Mouse (Mus musculus) layer of hippocampus, adult 2 months (tissue): Measurements from ENCODE around the gene Il10. TPM values are rescaled to one million over a fixed set of nuclear protein-coding genes. Genes with fewer than 3 reads are reported as not detected.

Experiments used
- DNase-seq, 2 experiments: peaks; one replicate each; pipeline ENCODE4 v3.0.0; 2022; ENCODE audit warnings: low spot score in 2 of 2
- H3K27ac ChIP-seq: fragments of 200-600 bp; 2 replicates; pipeline ENCODE4 v1.8.1; 2022
- H3K4me3 ChIP-seq: fragments of 200-600 bp; 2 replicates; pipeline ENCODE4 v1.8.1; 2022; ENCODE audit warnings: mild to moderate bottlenecking
- CTCF ChIP-seq: fragments of 200-600 bp; conservative IDR thresholded peaks from 2 replicates; pipeline ENCODE4 v1.8.1; 2022; ENCODE audit warnings: antibody characterized with exemption, mild to moderate bottlenecking, moderate library complexity
- long read RNA-seq, 2 experiments: library from polyadenylated mRNA; stranded (forward); transcript quantifications; one replicate each; pipeline ENCODE4 v2.0.0; 2021; ENCODE audit warnings: borderline mapping rate in 2 of 2
- total RNA-seq, 2 experiments: library from RNA; stranded (reverse); gene quantifications; 2 replicates each; pipeline ENCODE4 v1.2.3; 2021

The Il10 gene
- total RNA-seq = not detected
- long read RNA-seq, experiment 1 = 0 reads
- long read RNA-seq, experiment 2 = 0 reads

GRCm38 (mm10) chr1:131019492-131020098 lies at the start of gene Il10:
Gene Il10 (plus strand): TSS chr1:131019845.
- no peak for TF ChIP-seq CTCF
- no peak for DNase-seq
- Histone ChIP-seq H3K27ac (no peak within 1 kb of the TSS), H3K4me3 (no peak within 1 kb of the TSS)

DNA sequence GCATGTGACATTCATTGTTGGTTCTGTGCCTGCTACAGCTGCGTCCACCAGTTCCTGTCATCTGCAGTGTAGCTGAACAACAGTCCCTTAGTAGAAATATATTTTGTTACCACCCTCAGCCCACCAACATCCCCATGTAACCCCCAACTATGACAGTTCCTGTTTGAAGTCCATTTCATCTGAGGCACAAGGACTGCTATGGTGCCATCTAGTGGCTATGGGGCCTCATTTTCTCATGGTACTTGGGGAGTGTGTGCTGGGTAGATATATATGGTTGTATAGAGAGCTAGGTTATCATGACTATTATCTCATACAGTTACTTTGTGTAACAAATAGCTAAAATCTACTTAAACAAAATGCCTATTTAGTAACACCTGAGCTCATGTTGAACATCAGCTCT lies 40.2 kb upstream of the Il10 start:
- H3K27ac ChIP-seq = no peak overlapping the region
- peak; percentile 41 to 67 for DNase-seq
- no peak overlapping the region for H3K4me3 ChIP-seq
- peak; percentile 88 for TF ChIP-seq CTCF

GRCm38 (mm10) chr1:130984441-130984840 lies 35.2 kb upstream of the Il10 start:
- peak; percentile 13 to 29 for DNase-seq
- H3K4me3 ChIP-seq = no peak overlapping the region
- no peak overlapping the region for H3K27ac ChIP-seq
- peak; percentile 67 for TF ChIP-seq CTCF

DNA sequence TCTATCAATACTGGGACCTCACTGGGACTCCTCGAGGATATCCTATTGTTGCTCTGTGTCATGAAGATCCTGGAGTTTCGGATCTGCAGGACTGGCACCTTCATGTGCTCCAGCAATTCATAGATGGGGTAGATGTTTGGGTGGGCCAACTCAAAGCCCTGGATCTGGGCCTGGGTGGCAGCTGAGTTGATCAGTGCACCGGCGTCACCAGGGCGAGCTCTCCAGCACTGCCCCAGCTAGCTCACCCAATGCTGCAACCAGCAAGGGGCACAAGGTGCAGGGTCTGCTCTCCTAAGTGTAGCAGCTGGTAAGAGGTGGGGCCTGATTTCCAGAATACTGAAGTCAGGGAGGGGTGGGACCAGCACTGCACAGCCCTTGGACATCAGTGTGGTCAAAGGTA lies 32.6 kb upstream of the Il10 start:
- H3K4me3 ChIP-seq = no peak overlapping the region
- no peak overlapping the region for H3K27ac ChIP-seq
- no peak for TF ChIP-seq CTCF
- DNase-seq = no peak

- H3K4me3 ChIP-seq = no peak overlapping the region
- TF ChIP-seq CTCF = no peak
- H3K27ac ChIP-seq = no peak overlapping the region
- DNase-seq = no peak
Measured at GRCm38 (mm10) chr1:130987418-130987817, 32.2 kb upstream of the Il10 start.

DNA sequence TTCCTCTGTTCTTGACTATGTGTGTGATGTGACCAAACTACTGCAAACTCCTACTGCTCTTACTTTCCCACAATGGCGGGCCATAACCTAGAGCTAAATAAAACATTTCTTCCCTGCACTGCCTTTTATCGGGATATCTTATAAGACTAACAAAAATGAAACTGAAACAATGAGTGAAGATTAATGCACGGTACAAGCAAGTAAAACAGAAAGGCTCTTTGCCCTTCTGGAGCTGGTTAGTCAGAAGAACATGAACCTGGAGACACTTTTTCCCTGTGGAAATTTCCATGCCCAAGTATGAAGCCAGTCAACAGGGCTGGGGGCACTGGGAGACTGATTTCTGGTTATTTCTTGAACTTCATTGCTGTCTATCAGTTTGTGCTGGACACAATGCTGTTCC lies 30.3 kb upstream of the Il10 start:
- no peak overlapping the region for H3K4me3 ChIP-seq
- H3K27ac ChIP-seq = no peak overlapping the region
- no peak for DNase-seq
- TF ChIP-seq CTCF = no peak

GRCm38 (mm10) chr1:130990448-130990847 lies 29.2 kb upstream of the Il10 start:
- Histone ChIP-seq H3K4me3 (no peak overlapping the region), H3K27ac (no peak overlapping the region)
- DNase-seq = no peak
- TF ChIP-seq CTCF = no peak

DNA sequence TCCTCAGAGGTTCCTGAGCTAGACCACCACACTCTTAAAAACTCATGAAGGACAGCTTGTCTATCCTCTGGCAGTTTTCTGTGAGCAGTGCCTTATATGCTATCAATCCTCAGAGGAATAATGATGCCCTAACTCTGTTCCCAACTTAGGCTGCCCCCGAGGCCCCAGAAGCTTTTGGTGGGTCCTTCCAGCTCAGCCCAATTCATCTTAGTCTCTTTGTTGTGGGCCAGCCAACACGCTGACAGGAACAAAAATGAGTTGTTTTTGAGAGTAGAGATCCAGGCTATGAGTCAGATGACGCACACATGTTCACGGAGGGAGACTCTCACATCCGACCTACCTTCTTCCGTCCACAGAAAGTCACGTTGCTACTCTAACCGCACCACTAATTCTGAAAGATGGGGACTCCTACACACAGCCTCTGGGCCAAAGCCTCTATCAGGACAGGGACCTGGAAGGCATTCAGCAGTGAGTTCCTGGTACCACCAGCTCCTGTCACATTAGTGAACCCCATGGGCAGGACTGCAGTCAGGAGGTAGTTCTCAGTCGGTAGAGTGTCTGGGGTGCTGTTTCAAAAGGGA lies 26.0 kb upstream of the Il10 start:
- TF ChIP-seq CTCF = no peak
- DNase-seq = no peak
- Histone ChIP-seq H3K27ac (no peak overlapping the region), H3K4me3 (no peak overlapping the region)

DNA sequence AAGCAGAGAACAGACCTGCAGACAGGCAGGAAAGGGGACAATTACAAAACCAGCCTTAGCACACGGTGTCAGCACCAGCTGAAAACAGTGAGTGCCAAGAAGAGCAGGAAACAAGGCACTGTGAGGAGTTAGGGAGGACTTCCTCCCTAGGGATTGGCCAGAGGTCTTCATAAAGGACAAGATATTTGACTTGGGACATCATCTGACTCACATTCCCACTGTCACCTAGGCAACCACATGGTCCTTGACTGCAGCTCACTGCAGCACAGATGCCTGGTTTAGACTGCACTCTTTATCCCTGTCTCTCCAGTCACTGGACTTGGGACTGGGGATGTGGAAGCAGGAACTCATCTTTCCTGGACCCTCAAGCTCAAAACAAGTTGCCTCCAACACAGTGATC lies 24.1 kb upstream of the Il10 start:
- Histone ChIP-seq H3K4me3 (no peak overlapping the region), H3K27ac (no peak overlapping the region)
- no peak for TF ChIP-seq CTCF
- DNase-seq = no peak

GRCm38 (mm10) chr1:130996356-130996755 lies 23.3 kb upstream of the Il10 start:
- DNase-seq = no peak
- Histone ChIP-seq H3K4me3 (no peak overlapping the region), H3K27ac (no peak overlapping the region)
- TF ChIP-seq CTCF = no peak

- Histone ChIP-seq H3K4me3 (no peak overlapping the region), H3K27ac (no peak overlapping the region)
- DNase-seq = no peak
- TF ChIP-seq CTCF = no peak
Measured at GRCm38 (mm10) chr1:130997441-130997840, 22.2 kb upstream of the Il10 start.

DNA sequence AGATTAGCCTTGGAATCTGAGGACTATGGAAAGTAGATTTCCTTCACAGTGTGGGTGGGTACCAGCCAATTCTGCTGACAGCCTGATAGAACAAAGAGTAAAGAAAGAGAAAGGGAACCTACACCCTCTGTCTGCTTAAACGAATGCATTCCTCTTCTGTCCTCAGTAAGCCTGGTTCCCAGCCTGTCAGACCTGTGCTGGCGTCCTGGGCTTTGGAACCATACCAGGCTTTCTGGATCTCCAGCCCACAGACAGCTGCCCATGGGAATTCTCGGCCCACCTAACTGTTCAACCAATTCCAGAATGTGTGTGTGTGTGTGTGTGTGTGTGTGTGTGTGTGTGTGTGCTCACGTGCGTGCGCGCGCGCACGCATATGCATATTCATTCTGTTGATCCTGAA lies 21.3 kb upstream of the Il10 start:
- no peak overlapping the region for H3K4me3 ChIP-seq
- no peak for TF ChIP-seq CTCF
- H3K27ac ChIP-seq = no peak overlapping the region
- DNase-seq = peak; percentile 32 to 33

DNA sequence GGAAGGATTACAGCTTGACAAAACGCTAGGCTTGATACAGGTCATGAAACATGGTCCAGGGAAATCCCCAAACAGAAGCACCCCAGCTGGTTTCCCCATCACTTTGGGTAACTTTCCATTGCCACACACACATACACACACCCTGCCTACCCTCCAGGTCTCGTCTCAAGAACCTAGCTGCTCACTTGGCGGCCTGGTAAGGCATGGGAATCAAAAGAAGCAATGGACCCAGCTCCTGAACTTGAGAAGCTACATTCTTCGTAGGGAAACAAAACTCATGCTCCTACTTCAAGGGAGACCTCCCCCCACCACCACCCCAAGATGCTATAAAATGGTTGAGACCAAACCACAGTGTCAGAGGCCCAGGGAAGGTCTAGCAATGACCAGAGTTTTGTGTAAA lies 19.9 kb upstream of the Il10 start:
- Histone ChIP-seq H3K4me3 (no peak overlapping the region), H3K27ac (no peak overlapping the region)
- no peak for TF ChIP-seq CTCF
- DNase-seq = no peak

DNA sequence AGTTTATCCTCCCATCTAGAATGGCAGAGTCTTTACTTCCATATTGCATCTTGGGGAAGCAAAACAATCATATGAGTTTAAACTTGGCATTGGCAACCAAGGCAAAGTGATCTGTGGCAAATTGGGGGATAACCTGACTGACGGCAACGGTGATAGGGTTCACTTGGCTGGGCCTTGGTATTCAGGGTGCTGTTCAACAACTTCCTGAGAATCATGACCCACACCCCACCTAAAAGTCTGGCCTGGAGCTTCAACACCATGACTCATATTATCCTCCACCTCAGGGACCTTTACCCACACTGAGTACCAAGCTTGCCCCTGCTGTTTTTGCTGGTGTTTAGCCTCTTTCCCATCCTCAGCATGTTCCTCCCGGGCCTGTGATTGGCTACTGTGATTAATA lies 19.3 kb upstream of the Il10 start:
- no peak for TF ChIP-seq CTCF
- no peak for DNase-seq
- no peak overlapping the region for H3K4me3 ChIP-seq
- no peak overlapping the region for H3K27ac ChIP-seq

DNA sequence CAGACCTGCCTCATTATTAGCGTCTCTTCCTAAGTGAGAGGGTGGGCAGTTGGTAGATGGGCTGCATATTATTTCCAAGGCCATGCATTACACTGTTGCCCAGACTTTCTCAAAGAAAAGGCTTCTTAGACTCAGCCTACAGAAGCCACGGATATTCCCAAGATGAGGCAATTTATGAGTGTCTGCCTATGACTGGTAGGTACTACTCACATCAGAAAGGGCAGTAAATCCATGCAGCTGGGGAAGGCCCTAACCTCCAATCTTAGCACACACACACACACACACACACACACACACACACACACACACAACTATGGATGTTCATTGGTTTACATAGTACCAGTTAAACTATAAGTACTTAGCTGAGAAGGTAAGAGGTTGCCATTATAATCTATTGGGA lies 17.1 kb upstream of the Il10 start:
- no peak for TF ChIP-seq CTCF
- H3K4me3 ChIP-seq = no peak overlapping the region
- no peak for DNase-seq
- H3K27ac ChIP-seq = no peak overlapping the region
